Mouse (Mus musculus) heart, embryonic 16.5 days (tissue): Measurements from ENCODE around the gene Gemin8. TPM values are rescaled to one million over a fixed set of nuclear protein-coding genes. Genes with fewer than 3 reads are reported as not detected.

Source experiments
- ATAC-seq: fragments of 200-750 bp; cut with Nextera tagmentation; replicated peaks from 2 replicates; pipeline ENCODE4 v1.8.0; 2017; ENCODE audit warnings: moderate number of reproducible peaks; ENCODE audit not compliant: insufficient read depth, low FRiP score; ENCODE audit errors: extremely low read depth
- H3K27ac ChIP-seq: fragments of 300-500 bp; sonication (generic); 2 replicates; pipeline ENCODE4 v1.5.1; 2014; ENCODE audit warnings: mild to moderate bottlenecking, low read length, control low read depth, moderate library complexity
- H3K27me3 ChIP-seq: fragments of 300-500 bp; sonication (generic); 2 replicates; pipeline ENCODE4 v1.6.1; 2014; ENCODE audit warnings: low read length, mixed read lengths; ENCODE audit not compliant: control insufficient read depth, insufficient read depth
- H3K36me3 ChIP-seq: fragments of 300-500 bp; sonication (generic); 2 replicates; pipeline ENCODE4 v1.6.1; 2014; ENCODE audit not compliant: control insufficient read depth, insufficient read depth
- H3K4me1 ChIP-seq: fragments of 300-500 bp; sonication (generic); 2 replicates; pipeline ENCODE4 v1.6.1; 2014; ENCODE audit warnings: low read length, mixed read lengths; ENCODE audit not compliant: control insufficient read depth, insufficient read depth
- H3K4me2 ChIP-seq: fragments of 300-500 bp; sonication (generic); 2 replicates; pipeline ENCODE4 v1.6.1; 2014; ENCODE audit warnings: low read depth, mild to moderate bottlenecking, control low read depth, low read length
- H3K4me3 ChIP-seq: fragments of 300-500 bp; sonication (generic); 2 replicates; pipeline ENCODE4 v1.5.1; 2014; ENCODE audit warnings: mild to moderate bottlenecking, control low read depth, low read length
- H3K9ac ChIP-seq: fragments of 300-500 bp; sonication (generic); 2 replicates; pipeline ENCODE4 v1.6.1; 2014; ENCODE audit warnings: low read length, control low read depth
- H3K9me3 ChIP-seq: fragments of 300-500 bp; sonication (generic); replicated peaks from 2 replicates; pipeline ENCODE4 v1.6.1; 2016; ENCODE audit warnings: low read length; ENCODE audit not compliant: control insufficient read depth
- WGBS: fragments of 180-500 bp; shearing (Covaris S2); extraction: QIAGEN DNeasy Blood & Tissue Kit; methylation state at CpG from one replicate; pipeline ENCODE4 v1.1.7; 2014; 5-methylcytosine and 5-hydroxymethylcytosine counted together
- polyA plus RNA-seq: library from polyadenylated mRNA; unstranded; fragments of >200 nt; fragmentation: Nextera tagmentation; extraction: Ambion mirVana; gene quantifications from 2 replicates; pipeline ENCODE4 v1.2.1, GENCODE M21; 2015

Gene Gemin8
- polyA plus RNA-seq, 1 experiment from 2014 or later = 7.6 TPM

- ATAC-seq = no peak
- Histone ChIP-seq H3K36me3 (0 out of 2 replicates have a peak, but pooled peaks cover 3% of the 10 kb centered on the region), H3K4me2 (no peak overlapping the region), H3K27ac (no peak overlapping the region), H3K27me3 (no peaks in the 10 kb centered on the region), H3K9me3 (no peaks in the 10 kb centered on the region), H3K4me1 (no peaks in the 10 kb centered on the region), H3K9ac (no peak overlapping the region), H3K4me3 (no peak overlapping the region)
- 62% methylated on average over 7 of the region's 7 CpGs for WGBS
These were observed 3.5 kb downstream of the Gemin8 start for GRCm38 (mm10) chrX:166173796-166174195.

- Histone ChIP-seq H3K27me3 (no peaks in the 10 kb centered on the region), H3K4me1 (no peaks in the 10 kb centered on the region), H3K4me3 (no peak overlapping the region), H3K4me2 (no peak overlapping the region), H3K9ac (no peak overlapping the region), H3K9me3 (no peaks in the 10 kb centered on the region), H3K27ac (no peak overlapping the region), H3K36me3 (0 out of 2 replicates have a peak, but pooled peaks cover 3% of the 10 kb centered on the region)
- no peak for ATAC-seq
- 95% methylated on average over 7 of the region's 7 CpGs for WGBS
These were observed 7.7 kb downstream of the Gemin8 start for GRCm38 (mm10) chrX:166177929-166178328.

GRCm38 (mm10) chrX:166183094-166183493 lies 12.8 kb downstream of the Gemin8 start:
- no peaks in the 10 kb centered on the region for H3K4me1 ChIP-seq
- H3K4me3 ChIP-seq = no peak overlapping the region
- no peak overlapping the region for H3K27ac ChIP-seq
- no peak overlapping the region for H3K4me2 ChIP-seq
- no peak overlapping the region for H3K9ac ChIP-seq
- no peaks in the 10 kb centered on the region for H3K36me3 ChIP-seq
- 71% methylated on average over 3 of the region's 3 CpGs for WGBS
- no peaks in the 10 kb centered on the region; the same call in 1 of the 2 replicates for H3K27me3 ChIP-seq
- ATAC-seq = no peak
- H3K9me3 ChIP-seq = no peaks in the 10 kb centered on the region

DNA sequence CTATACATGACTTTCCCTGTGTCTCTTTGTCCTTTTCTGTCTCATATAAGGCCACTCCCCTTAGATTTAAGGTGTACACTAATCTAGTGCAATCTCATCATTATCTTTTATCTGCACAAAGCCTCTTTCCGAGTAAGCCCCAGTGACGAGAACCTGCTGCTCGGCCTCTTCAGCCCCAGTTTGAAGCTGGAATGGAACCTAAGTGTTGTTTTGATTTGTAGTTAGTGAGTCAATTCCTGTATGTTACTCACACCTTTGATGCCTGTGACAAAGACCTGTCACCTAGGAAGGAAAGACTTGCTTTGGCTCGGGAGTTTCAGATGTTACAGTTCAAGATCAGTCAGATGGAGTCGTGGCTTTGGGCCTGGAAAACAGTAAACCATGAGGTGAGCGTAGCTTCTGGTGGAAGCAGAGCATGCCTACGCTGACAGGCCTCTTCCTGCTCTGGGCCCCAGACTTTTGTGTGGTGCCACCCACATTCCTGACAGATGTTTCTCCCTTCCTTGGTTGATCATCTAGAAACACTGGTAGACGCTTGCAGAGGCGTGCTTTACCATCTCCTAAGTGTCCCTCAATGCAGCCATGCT lies 15.2 kb downstream of the Gemin8 start:
- Histone ChIP-seq H3K36me3 (no peaks in the 10 kb centered on the region), H3K4me2 (no peak overlapping the region), H3K27me3 (no peaks in the 10 kb centered on the region; the same call in 1 of the 2 replicates), H3K27ac (no peak overlapping the region), H3K4me1 (no peaks in the 10 kb centered on the region), H3K4me3 (no peak overlapping the region), H3K9ac (no peak overlapping the region), H3K9me3 (no peaks in the 10 kb centered on the region)
- no peak for ATAC-seq
- WGBS = 76% methylated on average over 9 of the region's 9 CpGs

- no peak for ATAC-seq
- H3K4me1 ChIP-seq = no peaks in the 10 kb centered on the region
- 52% methylated on average over 1 of the region's 1 CpGs for WGBS
- H3K36me3 ChIP-seq = no peaks in the 10 kb centered on the region
- H3K27ac ChIP-seq = no peak overlapping the region
- H3K4me2 ChIP-seq = no peak overlapping the region
- no peaks in the 10 kb centered on the region; the same call in 1 of the 2 replicates for H3K27me3 ChIP-seq
- no peak overlapping the region for H3K9ac ChIP-seq
- no peak overlapping the region for H3K4me3 ChIP-seq
- no peaks in the 10 kb centered on the region for H3K9me3 ChIP-seq
These were observed 17.5 kb downstream of the Gemin8 start for GRCm38 (mm10) chrX:166187803-166188202.

DNA sequence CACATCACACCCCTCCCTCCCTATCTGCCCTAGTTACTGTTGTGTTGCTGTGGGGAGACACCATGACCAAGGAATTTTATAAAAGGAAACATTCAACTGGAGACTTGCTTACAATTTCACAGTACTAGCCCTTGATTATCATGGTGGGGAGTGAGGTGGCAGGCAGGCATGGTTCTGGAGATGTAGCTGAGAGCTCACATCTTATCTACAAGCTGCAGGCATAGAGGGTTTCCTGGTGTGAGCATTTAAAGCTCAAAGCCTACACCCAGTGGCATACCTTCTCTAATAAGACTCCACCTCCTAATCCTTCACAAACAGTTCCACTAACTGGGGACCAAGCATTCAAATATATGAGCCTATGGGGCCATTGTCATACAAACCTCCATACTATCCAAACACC lies 26.1 kb downstream of the Gemin8 start:
- H3K36me3 ChIP-seq = no peaks in the 10 kb centered on the region
- no peaks in the 10 kb centered on the region for H3K4me1 ChIP-seq
- H3K9me3 ChIP-seq = peaks cover 2% of the 10 kb centered on the region; the same call in 1 of the 2 replicates
- no peak overlapping the region for H3K9ac ChIP-seq
- H3K4me3 ChIP-seq = no peak overlapping the region
- no peak for ATAC-seq
- H3K27me3 ChIP-seq = no peaks in the 10 kb centered on the region
- H3K4me2 ChIP-seq = no peak overlapping the region
- no peak overlapping the region for H3K27ac ChIP-seq

DNA sequence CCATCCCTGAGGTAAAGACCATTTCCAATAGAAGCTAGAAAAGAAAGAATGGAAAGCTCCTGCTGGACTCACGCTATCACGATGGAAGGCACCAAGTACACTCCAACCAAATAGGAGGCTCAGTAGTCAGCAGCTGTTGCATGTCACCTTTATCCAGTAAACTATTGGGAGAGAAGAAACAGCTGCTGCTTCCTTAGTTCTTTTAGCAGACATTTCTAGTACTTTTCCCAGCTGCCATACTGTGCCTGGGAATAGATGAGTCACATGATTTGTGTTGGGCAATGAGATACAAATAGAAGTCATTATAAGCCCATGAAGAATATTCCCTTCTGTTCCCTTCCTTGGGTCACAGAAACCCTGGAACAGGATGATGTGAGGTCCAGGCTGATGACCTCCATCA lies 28.0 kb downstream of the Gemin8 start:
- H3K9ac ChIP-seq = no peak overlapping the region

DNA sequence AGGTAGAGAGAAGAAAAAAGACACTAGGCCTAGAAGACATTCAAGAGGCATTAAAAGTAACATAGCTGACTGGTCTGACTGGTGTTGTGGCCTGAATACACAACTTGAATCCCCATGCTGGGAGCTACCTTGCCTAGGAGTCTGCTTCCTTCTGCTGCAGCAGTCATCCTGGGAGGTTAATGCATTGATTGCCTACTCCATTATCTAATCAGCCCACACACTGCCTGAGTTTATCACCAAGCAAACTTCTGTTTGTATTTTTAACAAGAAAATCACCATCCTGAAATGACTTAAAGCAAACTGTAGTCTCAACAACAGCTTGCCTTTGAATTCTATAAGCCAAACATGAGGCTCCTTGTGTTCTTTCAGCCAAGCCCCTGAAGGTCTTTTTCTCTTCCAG lies 29.6 kb downstream of the Gemin8 start:
- Histone ChIP-seq H3K27ac (no peak overlapping the region), H3K36me3 (no peaks in the 10 kb centered on the region), H3K9ac (no peak overlapping the region), H3K27me3 (no peaks in the 10 kb centered on the region), H3K4me2 (no peak overlapping the region), H3K4me3 (no peak overlapping the region), H3K9me3 (peaks cover 2% of the 10 kb centered on the region; the same call in 1 of the 2 replicates), H3K4me1 (no peaks in the 10 kb centered on the region)
- ATAC-seq = no peak

More for the DNA sequence above, 28.0 kb downstream of the Gemin8 start:
- Histone ChIP-seq H3K4me2 (no peak overlapping the region), H3K4me1 (no peaks in the 10 kb centered on the region), H3K27ac (no peak overlapping the region), H3K36me3 (no peaks in the 10 kb centered on the region), H3K9me3 (peaks cover 2% of the 10 kb centered on the region; the same call in 1 of the 2 replicates), H3K27me3 (no peaks in the 10 kb centered on the region), H3K4me3 (no peak overlapping the region)
- no peak for ATAC-seq
- 69% methylated on average over 2 of the region's 2 CpGs for WGBS

DNA sequence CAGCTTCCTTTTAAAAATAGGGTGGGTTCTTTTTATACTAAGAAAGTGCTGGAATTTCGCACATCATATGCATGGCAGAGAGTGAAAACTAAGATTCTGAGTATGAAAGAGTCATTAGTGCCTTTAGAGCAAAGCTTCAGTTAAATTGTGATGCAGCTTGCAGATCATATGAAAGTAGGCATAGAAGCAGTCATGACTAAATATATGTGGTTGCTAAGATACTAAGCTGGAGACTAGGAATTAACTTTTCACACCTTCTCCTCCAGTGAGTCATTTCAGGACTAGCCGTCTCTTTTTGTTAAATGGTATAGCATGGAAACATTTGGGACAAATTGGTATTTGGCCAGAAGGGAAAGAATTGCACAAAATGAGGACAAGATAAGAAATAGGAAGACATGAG lies 44.3 kb downstream of the Gemin8 start:
- Histone ChIP-seq H3K27ac (no peak overlapping the region), H3K27me3 (no peaks in the 10 kb centered on the region), H3K4me2 (no peak overlapping the region), H3K9me3 (no peaks in the 10 kb centered on the region), H3K9ac (no peak overlapping the region), H3K4me3 (no peak overlapping the region), H3K4me1 (no peaks in the 10 kb centered on the region), H3K36me3 (no peaks in the 10 kb centered on the region)
- 68% methylated on average over 2 of the region's 2 CpGs for WGBS
- ATAC-seq = no peak
